Mouse (Mus musculus) heart, embryonic 16.5 days (tissue): ENCODE measurements around the gene Cd69. TPM values are rescaled to one million over a fixed set of nuclear protein-coding genes. Genes with fewer than 3 reads are reported as not detected.
A peak's percentile ranks its signal among the peaks of the same experiment; 100 is the strongest.

Experiments
- ATAC-seq: fragments of 200-750 bp; cut with Nextera tagmentation; replicated peaks from 2 replicates; pipeline ENCODE4 v1.8.0; 2017; ENCODE audit warnings: moderate number of reproducible peaks; ENCODE audit not compliant: insufficient read depth, low FRiP score; ENCODE audit errors: extremely low read depth
- H3K27ac ChIP-seq: fragments of 300-500 bp; sonication (generic); 2 replicates; pipeline ENCODE4 v1.5.1; 2014; ENCODE audit warnings: mild to moderate bottlenecking, low read length, control low read depth, moderate library complexity
- H3K27me3 ChIP-seq: fragments of 300-500 bp; sonication (generic); 2 replicates; pipeline ENCODE4 v1.6.1; 2014; ENCODE audit warnings: low read length, mixed read lengths; ENCODE audit not compliant: control insufficient read depth, insufficient read depth
- H3K36me3 ChIP-seq: fragments of 300-500 bp; sonication (generic); 2 replicates; pipeline ENCODE4 v1.6.1; 2014; ENCODE audit not compliant: control insufficient read depth, insufficient read depth
- H3K4me1 ChIP-seq: fragments of 300-500 bp; sonication (generic); 2 replicates; pipeline ENCODE4 v1.6.1; 2014; ENCODE audit warnings: low read length, mixed read lengths; ENCODE audit not compliant: control insufficient read depth, insufficient read depth
- H3K4me2 ChIP-seq: fragments of 300-500 bp; sonication (generic); 2 replicates; pipeline ENCODE4 v1.6.1; 2014; ENCODE audit warnings: low read depth, mild to moderate bottlenecking, control low read depth, low read length
- H3K4me3 ChIP-seq: fragments of 300-500 bp; sonication (generic); 2 replicates; pipeline ENCODE4 v1.5.1; 2014; ENCODE audit warnings: mild to moderate bottlenecking, control low read depth, low read length
- H3K9ac ChIP-seq: fragments of 300-500 bp; sonication (generic); 2 replicates; pipeline ENCODE4 v1.6.1; 2014; ENCODE audit warnings: low read length, control low read depth
- H3K9me3 ChIP-seq: fragments of 300-500 bp; sonication (generic); replicated peaks from 2 replicates; pipeline ENCODE4 v1.6.1; 2016; ENCODE audit warnings: low read length; ENCODE audit not compliant: control insufficient read depth
- WGBS: fragments of 180-500 bp; shearing (Covaris S2); extraction: QIAGEN DNeasy Blood & Tissue Kit; methylation state at CpG from one replicate; pipeline ENCODE4 v1.1.7; 2014; 5-methylcytosine and 5-hydroxymethylcytosine counted together
- polyA plus RNA-seq: library from polyadenylated mRNA; unstranded; fragments of >200 nt; fragmentation: Nextera tagmentation; extraction: Ambion mirVana; gene quantifications from 2 replicates; pipeline ENCODE4 v1.2.1, GENCODE M21; 2015

The Cd69 gene
- polyA plus RNA-seq, 1 experiment from 2014 or later: 0.53 TPM

DNA sequence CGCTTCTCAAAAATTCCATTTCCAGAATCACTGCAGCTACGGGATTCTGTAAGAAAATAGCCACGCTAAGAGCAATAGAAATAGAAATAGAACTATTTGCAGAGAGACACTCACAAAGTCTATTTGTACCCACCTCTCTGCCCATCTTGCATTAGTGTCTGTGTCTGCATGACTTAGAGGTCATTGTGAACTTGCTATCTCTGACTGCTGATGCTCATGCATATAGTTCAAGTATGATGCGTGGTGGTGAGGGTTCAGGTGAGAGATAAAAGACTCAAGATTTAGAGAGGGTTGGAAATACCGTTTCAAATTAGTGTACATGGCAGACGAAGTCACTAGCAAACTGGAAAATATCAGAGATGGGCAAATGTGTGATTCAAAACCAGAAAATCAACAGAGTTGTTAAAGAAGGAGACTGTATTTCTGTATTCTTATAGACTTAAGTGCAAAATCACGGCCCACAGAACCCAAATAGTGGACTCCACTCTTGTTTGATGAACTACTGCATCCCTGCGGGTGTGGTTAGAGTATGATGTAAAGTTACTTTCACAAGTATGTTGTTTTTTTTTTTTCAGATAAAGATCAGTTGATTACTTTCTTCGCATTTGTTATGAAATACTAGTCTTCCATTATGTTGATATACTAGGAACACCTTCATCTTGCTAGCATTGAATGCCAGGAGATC, 35.5 kb downstream of the Cd69 start:
- no peaks in the 10 kb centered on the region for H3K9me3 ChIP-seq
- H3K4me3 ChIP-seq: no peak overlapping the region
- H3K27me3 ChIP-seq: no peaks in the 10 kb centered on the region
- no peak for ATAC-seq
- no peak overlapping the region for H3K9ac ChIP-seq
- H3K27ac ChIP-seq: no peak overlapping the region
- H3K4me2 ChIP-seq: no peak overlapping the region
- WGBS: 76% methylated on average over 9 of the region's 9 CpGs
- no peaks in the 10 kb centered on the region for H3K36me3 ChIP-seq
- H3K4me1 ChIP-seq: 0 out of 2 replicates have a peak, but pooled peaks cover 4% of the 10 kb centered on the region

DNA sequence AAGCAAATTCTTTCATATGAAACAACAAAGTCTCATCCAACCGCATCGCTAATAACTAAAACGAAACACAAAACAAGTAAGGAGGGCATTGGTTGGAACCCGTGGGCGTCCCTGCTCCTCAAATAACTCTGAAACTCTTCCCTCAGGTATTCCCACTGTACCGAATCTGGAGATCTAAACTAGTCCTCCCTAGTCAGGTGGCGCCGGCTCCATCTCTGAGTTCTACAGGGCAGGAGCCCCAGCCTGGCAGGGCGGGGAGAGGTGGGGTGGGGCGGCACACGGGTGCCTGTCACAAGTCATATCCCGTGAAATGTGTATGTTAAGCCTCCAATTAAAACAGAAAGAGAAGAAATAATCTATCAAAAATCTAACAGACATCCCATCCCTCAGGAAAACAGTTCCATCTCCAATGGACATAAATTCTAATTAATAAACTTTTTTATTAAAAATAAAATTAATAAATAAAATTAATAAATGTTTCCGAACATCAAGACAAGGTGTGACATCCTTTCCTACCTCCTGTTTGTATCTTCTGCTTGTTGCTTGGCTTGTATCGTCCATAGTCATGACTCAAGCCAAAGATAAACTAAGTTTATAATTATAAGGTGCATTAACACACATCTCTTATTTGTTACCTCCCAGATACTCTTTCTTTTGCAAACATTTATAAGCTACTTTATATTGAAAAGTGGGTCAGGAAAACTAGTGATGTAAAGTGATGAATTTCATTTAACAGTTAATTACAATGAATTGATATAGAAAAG, 36.8 kb downstream of the Cd69 start:
- peak overlapping the region; percentile 70 for H3K4me3 ChIP-seq
- H3K9ac ChIP-seq: peak overlapping the region; percentile 68
- peak; percentile 58; the same call in 1 of the 2 replicates for ATAC-seq
- H3K4me2 ChIP-seq: peak overlapping the region; percentile 77
- 0 out of 2 replicates have a peak, but pooled peaks cover 4% of the 10 kb centered on the region for H3K4me1 ChIP-seq
- H3K36me3 ChIP-seq: no peaks in the 10 kb centered on the region
- no peaks in the 10 kb centered on the region for H3K9me3 ChIP-seq
- no peaks in the 10 kb centered on the region for H3K27me3 ChIP-seq
- H3K27ac ChIP-seq: peak overlapping the region; percentile 61; the same call in 1 of the 2 replicates
- 12% methylated on average over 14 of the region's 14 CpGs for WGBS

DNA sequence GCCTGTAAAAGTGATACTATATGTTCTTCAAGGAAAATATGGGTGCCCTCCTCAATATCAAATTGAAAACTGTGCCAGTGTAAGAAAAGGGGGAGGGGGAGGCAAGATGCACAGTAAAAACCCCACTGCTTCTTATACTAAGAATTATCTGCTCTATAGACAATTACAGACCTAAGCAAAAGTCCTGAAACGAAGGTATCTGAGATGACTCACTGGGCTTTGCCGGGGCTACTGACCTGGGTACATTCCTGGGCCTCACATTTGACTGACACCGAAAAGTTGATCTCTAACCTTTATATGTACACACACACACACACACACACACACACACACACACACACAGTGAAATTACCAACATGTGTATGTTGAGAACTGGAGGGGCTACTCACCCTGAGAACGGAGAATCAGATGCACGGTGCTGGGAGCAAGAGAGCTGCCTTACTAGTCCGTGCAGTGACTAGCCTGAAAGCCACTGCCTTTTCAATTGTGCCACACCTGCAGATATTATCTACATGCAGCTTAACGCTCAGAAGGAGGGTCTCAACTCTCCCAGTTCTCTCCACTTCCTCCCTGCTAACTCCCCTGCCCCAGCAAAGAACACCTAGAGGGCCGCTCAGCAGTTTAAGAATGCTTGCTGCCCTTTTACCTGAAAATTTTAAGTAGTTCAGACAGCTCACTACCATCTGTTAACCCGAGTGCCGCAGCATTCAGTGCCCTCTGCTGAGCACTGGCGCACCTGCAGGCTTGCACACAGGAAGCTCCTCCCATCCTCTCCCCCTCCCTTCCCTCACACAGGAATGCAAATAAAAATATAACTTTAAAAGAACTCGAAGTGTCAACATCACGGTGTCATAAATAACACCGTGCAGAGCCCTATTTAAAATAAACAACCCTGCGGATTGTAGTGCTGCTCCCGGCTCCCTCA, 37.6 kb downstream of the Cd69 start:
- peak; percentile 85 for ATAC-seq
- no peaks in the 10 kb centered on the region for H3K27me3 ChIP-seq
- no peaks in the 10 kb centered on the region for H3K36me3 ChIP-seq
- peak overlapping the region; percentile 77 for H3K4me2 ChIP-seq
- H3K27ac ChIP-seq: peak overlapping the region; percentile 72
- WGBS: 15% methylated on average over 16 of the region's 16 CpGs
- no peaks in the 10 kb centered on the region for H3K9me3 ChIP-seq
- H3K9ac ChIP-seq: peak overlapping the region; percentile 68
- peak overlapping the region; percentile 70 for H3K4me3 ChIP-seq
- 0 out of 2 replicates have a peak, but pooled peaks cover 4% of the 10 kb centered on the region for H3K4me1 ChIP-seq

DNA sequence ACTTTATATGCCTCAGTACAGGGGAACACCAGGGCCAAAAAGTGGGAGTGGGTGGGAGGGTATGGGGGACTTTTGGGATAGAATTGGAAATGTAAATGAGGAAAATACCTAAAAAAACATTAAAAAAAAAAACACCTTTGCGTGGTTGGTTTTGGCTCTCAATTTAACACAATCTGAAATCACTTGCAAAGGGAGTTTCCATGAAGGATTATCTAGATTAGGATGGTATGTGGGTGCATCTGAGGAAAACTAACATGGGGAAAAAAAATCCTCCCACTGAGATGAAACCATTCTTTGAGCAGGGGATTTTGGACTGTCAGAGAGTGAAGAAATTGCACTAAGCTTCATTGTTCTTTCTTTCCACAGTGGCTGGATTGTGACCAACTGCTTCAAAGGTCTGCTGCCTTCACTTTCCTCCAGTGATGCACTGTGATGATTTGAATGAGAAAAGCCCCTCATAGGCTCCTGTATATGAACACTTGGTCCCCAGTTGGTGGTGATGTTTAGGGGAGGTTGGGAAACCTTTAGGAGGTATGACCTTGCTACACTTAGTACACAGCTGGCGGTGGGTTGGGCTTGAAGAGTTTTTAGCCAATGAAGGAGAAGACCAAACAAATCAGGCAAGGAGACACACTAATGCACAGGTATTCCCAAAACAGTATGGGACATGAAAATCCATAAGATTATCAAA, 38.4 kb downstream of the Cd69 start:
- 0 out of 2 replicates have a peak, but pooled peaks have one; percentile 7 for ATAC-seq
- H3K27ac ChIP-seq: peak overlapping the region; percentile 72
- 78% methylated on average over 2 of the region's 2 CpGs for WGBS
- H3K9ac ChIP-seq: no peak overlapping the region
- H3K36me3 ChIP-seq: no peaks in the 10 kb centered on the region
- peaks cover 7% of the 10 kb centered on the region; the same call in 1 of the 2 replicates for H3K4me1 ChIP-seq
- H3K9me3 ChIP-seq: no peaks in the 10 kb centered on the region
- peak overlapping the region; percentile 70 for H3K4me3 ChIP-seq
- no peaks in the 10 kb centered on the region for H3K27me3 ChIP-seq
- H3K4me2 ChIP-seq: peak overlapping the region; percentile 77

DNA sequence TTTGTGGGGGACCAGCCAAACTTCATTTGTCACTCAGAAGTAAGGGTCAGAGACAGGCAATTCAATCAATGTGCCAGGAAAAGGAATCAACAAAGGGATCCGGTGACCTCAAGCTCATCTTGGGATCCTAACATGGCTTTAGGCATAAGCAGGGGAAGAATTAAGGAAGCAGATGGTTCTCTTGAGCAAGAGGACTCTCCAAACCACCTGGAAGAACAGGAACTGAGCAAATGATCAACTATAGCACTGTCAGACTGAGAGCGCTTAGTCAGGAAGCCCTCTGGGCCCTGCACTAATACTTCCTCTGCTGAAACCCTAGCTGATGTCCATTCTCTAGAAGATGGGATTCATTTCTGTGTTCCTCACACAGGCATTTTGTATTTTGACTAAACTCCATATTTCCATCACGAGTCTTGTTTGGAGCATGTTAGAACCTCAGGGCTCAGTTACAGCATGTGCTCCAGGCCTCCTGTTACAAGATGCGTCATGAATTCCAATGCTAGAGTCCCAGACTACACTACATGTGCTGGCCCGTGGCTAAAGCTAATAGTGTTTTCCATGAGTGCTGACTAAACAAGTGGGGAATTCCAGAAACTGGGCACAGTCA, 39.3 kb downstream of the Cd69 start:
- no peaks in the 10 kb centered on the region for H3K9me3 ChIP-seq
- ATAC-seq: no peak
- H3K27ac ChIP-seq: peak overlapping the region; percentile 77
- no peak overlapping the region for H3K9ac ChIP-seq
- H3K4me2 ChIP-seq: no peak overlapping the region
- 71% methylated on average over 5 of the region's 5 CpGs for WGBS
- no peak overlapping the region for H3K4me3 ChIP-seq
- H3K27me3 ChIP-seq: no peaks in the 10 kb centered on the region
- no peaks in the 10 kb centered on the region for H3K36me3 ChIP-seq
- H3K4me1 ChIP-seq: peaks cover 7% of the 10 kb centered on the region; the same call in 1 of the 2 replicates

DNA sequence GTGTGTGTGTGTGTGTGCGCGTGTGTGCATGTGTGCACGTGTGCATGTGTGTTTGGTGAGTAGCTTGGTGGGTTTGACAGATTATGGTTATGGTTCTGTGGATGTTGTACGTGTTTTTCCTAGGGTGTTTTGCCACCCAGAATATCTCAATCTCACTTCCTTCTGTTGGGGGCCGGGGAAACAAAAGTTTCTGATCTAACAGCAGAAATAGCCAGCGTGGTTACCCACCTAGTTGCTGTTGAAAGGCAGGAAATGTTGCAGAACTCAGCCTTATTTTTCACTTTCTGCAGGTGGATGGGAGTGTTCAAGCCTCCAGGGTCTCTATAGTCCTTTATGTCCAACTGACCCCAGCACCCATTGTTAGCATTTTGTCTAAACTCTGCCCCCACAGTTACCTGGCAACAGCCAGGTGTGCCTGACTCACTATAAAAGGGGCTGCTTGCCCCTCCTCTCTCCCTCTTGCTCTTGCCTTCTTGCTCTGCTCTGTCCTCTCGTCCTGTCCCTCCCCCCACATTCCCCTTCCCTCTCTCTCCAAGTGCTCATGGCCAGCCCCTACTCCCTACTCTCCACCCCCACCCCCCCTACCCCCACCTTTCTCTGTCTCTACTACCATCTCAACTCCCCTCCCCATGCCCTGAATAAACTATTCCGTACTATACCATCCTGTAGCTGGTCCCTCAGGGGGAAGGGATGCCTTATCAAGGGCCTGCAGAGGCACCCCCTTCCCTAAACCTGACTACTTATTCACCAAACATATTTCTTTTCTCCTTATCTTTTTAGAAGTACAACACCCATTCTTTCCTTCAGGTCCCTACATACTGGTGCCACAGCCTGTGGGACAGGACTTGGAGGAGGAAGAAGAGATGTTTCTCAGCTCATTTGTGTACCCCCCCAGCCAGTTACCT, 40.5 kb downstream of the Cd69 start:
- Histone ChIP-seq H3K4me3 (no peak overlapping the region), H3K4me2 (no peak overlapping the region), H3K36me3 (no peaks in the 10 kb centered on the region), H3K27me3 (no peaks in the 10 kb centered on the region), H3K4me1 (peaks cover 11% of the 10 kb centered on the region), H3K27ac (peak overlapping the region; percentile 77), H3K9me3 (no peaks in the 10 kb centered on the region), H3K9ac (no peak overlapping the region)
- no peak for ATAC-seq
- 65% methylated on average over 8 of the region's 8 CpGs for WGBS

DNA sequence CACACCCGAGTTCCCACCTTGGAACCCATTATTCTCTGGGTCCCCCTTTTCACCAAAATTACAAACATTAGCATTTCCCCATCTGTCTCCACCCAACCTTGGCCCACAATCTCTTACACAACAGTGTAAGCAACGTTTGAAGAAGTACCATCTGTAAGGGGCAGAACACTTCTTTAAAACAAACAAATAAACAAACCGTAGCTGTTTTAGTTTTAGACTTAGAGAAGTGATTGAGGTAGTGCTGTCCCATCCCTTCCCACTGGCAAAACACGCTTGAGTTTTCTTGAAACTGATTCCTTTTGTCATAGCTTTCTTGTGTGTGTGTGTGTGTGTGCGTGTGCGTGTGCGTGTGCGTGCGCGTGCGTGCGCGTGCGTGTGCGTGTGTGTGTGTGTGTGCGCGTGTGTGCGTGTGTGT, 41.3 kb downstream of the Cd69 start:
- Histone ChIP-seq H3K4me3 (no peak overlapping the region), H3K27me3 (no peaks in the 10 kb centered on the region), H3K36me3 (no peaks in the 10 kb centered on the region), H3K4me2 (no peak overlapping the region), H3K9me3 (no peaks in the 10 kb centered on the region), H3K27ac (peak overlapping the region; percentile 73), H3K4me1 (peaks cover 14% of the 10 kb centered on the region), H3K9ac (no peak overlapping the region)
- 76% methylated on average over 11 of the region's 18 CpGs for WGBS
- no peak for ATAC-seq
